Mouse (Mus musculus): ENCODE measurements around the gene Txndc17. TPM values are rescaled to one million over a fixed set of nuclear protein-coding genes. Genes with fewer than 3 reads are reported as not detected.
"Not testable (repeated sequence)": the region's sequence is repeated elsewhere in the genome, so short reads cannot be mapped to it uniquely, and the experiment has no call there.

Gene Txndc17
- polyA plus RNA-seq (2014; fragmentation: Nextera tagmentation; extraction: Ambion mirVana), result 206 and 213 TPM in 2 replicates

DNA sequence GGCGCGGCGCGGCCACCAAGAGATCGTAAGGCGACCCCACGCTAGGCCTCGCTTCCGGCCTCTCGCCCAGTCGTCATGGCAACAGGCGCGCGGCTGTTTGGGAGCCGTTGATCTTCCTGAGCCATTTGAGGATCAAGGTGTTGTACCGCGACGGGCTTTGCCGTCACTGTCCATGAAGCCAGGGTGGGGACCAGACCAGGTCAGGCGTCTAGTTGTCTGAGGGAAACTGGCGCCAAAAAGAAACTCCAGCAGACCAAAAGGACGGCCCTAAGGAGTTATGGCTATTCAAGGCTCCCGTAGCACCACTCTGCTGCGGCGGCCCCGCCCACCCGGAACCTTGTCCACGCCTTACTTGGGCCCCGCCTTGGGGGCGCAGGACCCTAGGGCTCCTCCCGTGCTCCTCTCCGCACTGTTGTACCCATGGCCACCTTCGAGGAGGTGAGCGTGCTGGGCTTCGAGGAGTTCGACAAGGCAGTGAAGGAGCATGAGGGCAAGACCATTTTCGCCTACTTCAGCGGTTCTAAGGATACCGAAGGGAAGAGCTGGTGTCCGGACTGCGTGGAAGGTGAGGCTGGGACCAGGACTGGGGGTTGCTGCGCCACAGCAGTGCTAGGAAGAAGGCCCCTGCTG lies at the start of gene Txndc17, which contains the start of gene 4933427D14Rik:
TSS of gene Txndc17 (plus strand) at position 344 of the 630 bp plus-strand sequence.
TSS of gene 4933427D14Rik (minus strand) at position 256 of the 630 bp plus-strand sequence.
- Histone ChIP-seq H3K4me2 (replicated peaks; ENCODE audit: low read depth, low read length) (peak within 1 kb of the TSS; percentile 91), H3K4me1 (ENCODE audit: control insufficient read depth, insufficient read depth, low read length) (peaks cover 10% of the 10 kb centered on the region), H3K4me3 (ENCODE audit: low read depth, low read length) (peak within 1 kb of the TSS; percentile 84), H3K27me3 (ENCODE audit: control insufficient read depth, insufficient read depth, low read length) (no peaks in the 10 kb centered on the region), H3K27ac (ENCODE audit: low read length) (peak within 1 kb of the TSS; percentile 69; the same call in 1 of the 2 replicates), H3K36me3 (ENCODE audit: control insufficient read depth, insufficient read depth, low read length) (peaks cover 25% of the 10 kb centered on the region), H3K9me3 (ENCODE audit: control insufficient read depth, low read depth, low read length) (no peaks in the 10 kb centered on the region), H3K9ac (replicated peaks; ENCODE audit: low read depth, low read length) (peak within 1 kb of the TSS; percentile 65)
- peak; percentile 96 for ATAC-seq (ENCODE audit: insufficient number of reproducible peaks, insufficient read depth, low FRiP score, low read depth)
- under 1% methylated on average over 42 of the region's 42 CpGs for WGBS

DNA sequence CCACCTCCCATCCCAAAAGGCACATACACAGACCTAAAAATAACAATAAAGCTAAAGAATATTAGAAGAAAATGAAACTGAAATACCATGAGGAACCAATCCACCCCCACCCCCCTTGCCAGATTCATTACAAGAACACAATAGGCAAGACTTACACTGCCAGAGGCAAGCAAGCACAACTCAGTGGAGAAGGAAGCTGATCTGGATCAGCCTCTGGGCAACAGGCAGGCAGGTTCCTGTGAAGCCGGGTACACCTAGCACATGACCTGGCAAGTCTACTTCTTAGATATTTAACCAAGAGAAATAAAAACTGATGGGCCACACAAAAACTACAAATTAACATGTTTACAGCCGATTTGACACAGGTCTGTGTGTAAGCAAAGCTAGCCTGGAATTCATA lies 44.1 kb upstream of the Txndc17 start:
- Histone ChIP-seq H3K4me2 (replicated peaks; ENCODE audit: low read depth, low read length) (no peak overlapping the region), H3K9me3 (ENCODE audit: control insufficient read depth, low read depth, low read length) (no peaks in the 10 kb centered on the region), H3K4me3 (ENCODE audit: low read depth, low read length) (no peak overlapping the region), H3K27me3 (ENCODE audit: control insufficient read depth, insufficient read depth, low read length) (no peaks in the 10 kb centered on the region), H3K36me3 (ENCODE audit: control insufficient read depth, insufficient read depth, low read length) (peaks cover 26% of the 10 kb centered on the region), H3K4me1 (ENCODE audit: control insufficient read depth, insufficient read depth, low read length) (no peaks in the 10 kb centered on the region), H3K27ac (ENCODE audit: low read length) (no peak overlapping the region), H3K9ac (replicated peaks; ENCODE audit: low read depth, low read length) (no peak overlapping the region)
- no peak for ATAC-seq (ENCODE audit: insufficient number of reproducible peaks, insufficient read depth, low FRiP score, low read depth)
- WGBS, result 92% methylated on average over 2 of the region's 2 CpGs

DNA sequence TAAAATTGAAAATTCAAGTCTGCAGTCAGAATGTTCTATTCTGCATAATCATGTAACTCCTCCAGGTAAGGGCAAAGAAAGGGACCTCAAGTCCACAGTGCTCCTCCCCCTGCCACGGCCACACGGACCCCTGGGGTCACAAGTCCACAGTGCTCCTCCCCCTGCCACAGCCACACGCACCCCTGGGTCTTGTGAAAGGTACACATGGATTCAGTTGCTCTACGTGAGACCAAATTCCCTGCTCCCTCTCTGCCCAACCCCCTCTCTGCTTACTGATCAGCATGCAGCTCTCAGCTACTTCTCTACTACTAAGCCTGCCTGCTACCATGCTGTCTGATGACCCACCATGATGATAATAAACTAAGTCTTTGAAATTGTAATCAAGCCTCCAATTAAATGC lies 37.5 kb upstream of the Txndc17 start:
- no peaks in the 10 kb centered on the region for H3K27me3 ChIP-seq (ENCODE audit: control insufficient read depth, insufficient read depth, low read length)
- no peak overlapping the region for H3K4me3 ChIP-seq (ENCODE audit: low read depth, low read length)
- no peaks in the 10 kb centered on the region for H3K9me3 ChIP-seq (ENCODE audit: control insufficient read depth, low read depth, low read length)
- H3K9ac ChIP-seq (replicated peaks; ENCODE audit: low read depth, low read length), result 0 out of 2 replicates have a peak overlapping the region, but pooled peaks have one; percentile 1
- no peaks in the 10 kb centered on the region for H3K4me1 ChIP-seq (ENCODE audit: control insufficient read depth, insufficient read depth, low read length)
- no peak for ATAC-seq (ENCODE audit: insufficient number of reproducible peaks, insufficient read depth, low FRiP score, low read depth)
- H3K4me2 ChIP-seq (replicated peaks; ENCODE audit: low read depth, low read length), result no peak overlapping the region
- H3K36me3 ChIP-seq (ENCODE audit: control insufficient read depth, insufficient read depth, low read length), result peaks cover 27% of the 10 kb centered on the region
- H3K27ac ChIP-seq (ENCODE audit: low read length), result no peak overlapping the region
- WGBS, result 69% methylated on average over 4 of the region's 4 CpGs

DNA sequence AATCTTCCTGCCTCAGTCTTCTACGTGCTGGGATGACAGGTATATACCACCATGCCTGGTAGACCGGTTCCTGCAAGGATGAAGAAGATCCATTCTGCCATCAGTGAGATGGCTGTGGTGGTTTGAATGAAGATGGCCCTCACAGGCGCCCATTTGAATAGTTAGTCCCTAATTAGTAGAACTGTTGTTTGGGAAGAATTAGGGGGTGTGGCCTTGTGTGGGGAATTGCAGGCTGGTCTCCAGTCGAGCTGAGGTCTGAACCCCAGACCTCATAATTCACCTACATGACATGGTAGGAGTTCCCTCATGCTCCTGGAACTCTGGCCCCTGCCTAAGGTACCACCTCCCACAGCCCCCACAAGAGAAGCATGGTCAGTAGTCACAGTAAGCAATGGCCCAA lies 35.4 kb upstream of the Txndc17 start:
- not testable (repeated sequence) for H3K27me3 ChIP-seq (ENCODE audit: control insufficient read depth, insufficient read depth, low read length); H3K4me2 ChIP-seq (replicated peaks; ENCODE audit: low read depth, low read length); H3K27ac ChIP-seq (ENCODE audit: low read length); H3K4me1 ChIP-seq (ENCODE audit: control insufficient read depth, insufficient read depth, low read length); H3K9me3 ChIP-seq (ENCODE audit: control insufficient read depth, low read depth, low read length); H3K9ac ChIP-seq (replicated peaks; ENCODE audit: low read depth, low read length); H3K4me3 ChIP-seq (ENCODE audit: low read depth, low read length); ATAC-seq (ENCODE audit: insufficient number of reproducible peaks, insufficient read depth, low FRiP score, low read depth)
- WGBS, result 79% methylated on average over 4 of the region's 4 CpGs
- H3K36me3 ChIP-seq (ENCODE audit: control insufficient read depth, insufficient read depth, low read length), result peaks cover 29% of the 10 kb centered on the region

DNA sequence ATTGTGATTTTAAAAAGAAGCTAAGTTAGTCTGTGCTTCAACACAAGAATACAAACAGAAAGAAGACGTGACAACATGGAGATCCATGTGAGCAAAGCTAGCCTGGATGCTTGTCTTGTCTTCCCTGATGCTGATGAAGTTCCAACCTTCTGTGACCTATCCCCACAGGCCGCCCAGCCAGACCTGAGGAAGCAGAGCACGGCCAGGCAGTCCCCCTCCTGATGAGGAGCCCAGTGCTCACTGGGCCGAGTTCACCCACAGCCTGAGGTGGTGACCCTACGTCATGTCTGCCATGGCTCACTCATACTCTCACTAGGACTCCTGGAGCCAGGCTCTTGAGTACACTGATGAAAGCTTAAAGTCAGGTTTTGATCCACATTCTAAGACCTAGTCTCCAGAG lies 33.8 kb upstream of the Txndc17 start:
- peaks cover 37% of the 10 kb centered on the region for H3K36me3 ChIP-seq (ENCODE audit: control insufficient read depth, insufficient read depth, low read length)

DNA sequence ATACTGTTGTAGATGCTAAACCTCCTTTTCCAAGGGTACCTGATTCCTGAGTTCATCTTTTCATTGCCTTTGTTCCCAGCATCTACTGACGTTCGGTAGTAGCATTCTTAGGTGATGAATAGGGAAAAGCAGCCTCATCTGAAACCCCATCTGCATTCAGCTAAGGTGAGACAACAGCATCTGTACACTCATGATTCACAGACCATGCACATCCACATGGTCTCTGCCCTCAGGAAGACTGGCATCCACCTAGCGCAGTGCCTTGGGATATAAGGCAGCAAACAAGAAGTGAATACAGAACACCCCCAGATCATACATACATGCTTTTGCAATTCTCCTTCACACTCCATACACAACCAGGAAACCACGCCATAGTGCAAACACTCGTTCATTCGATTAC lies 32.6 kb upstream of the Txndc17 start:
- Histone ChIP-seq H3K4me2 (replicated peaks; ENCODE audit: low read depth, low read length) (no peak overlapping the region), H3K27me3 (ENCODE audit: control insufficient read depth, insufficient read depth, low read length) (no peaks in the 10 kb centered on the region), H3K27ac (ENCODE audit: low read length) (no peak overlapping the region), H3K36me3 (ENCODE audit: control insufficient read depth, insufficient read depth, low read length) (peaks cover 38% of the 10 kb centered on the region), H3K4me1 (ENCODE audit: control insufficient read depth, insufficient read depth, low read length) (no peaks in the 10 kb centered on the region), H3K9ac (replicated peaks; ENCODE audit: low read depth, low read length) (no peak overlapping the region), H3K9me3 (ENCODE audit: control insufficient read depth, low read depth, low read length) (no peaks in the 10 kb centered on the region), H3K4me3 (ENCODE audit: low read depth, low read length) (no peak overlapping the region)
- 92% methylated on average over 6 of the region's 6 CpGs for WGBS
- no peak for ATAC-seq (ENCODE audit: insufficient number of reproducible peaks, insufficient read depth, low FRiP score, low read depth)

More for the DNA sequence above, 33.8 kb upstream of the Txndc17 start:
- WGBS, result 83% methylated on average over 5 of the region's 5 CpGs
- ATAC-seq (ENCODE audit: insufficient number of reproducible peaks, insufficient read depth, low FRiP score, low read depth), result no peak
- no peaks in the 10 kb centered on the region for H3K4me1 ChIP-seq (ENCODE audit: control insufficient read depth, insufficient read depth, low read length)
- no peaks in the 10 kb centered on the region for H3K27me3 ChIP-seq (ENCODE audit: control insufficient read depth, insufficient read depth, low read length)
- no peaks in the 10 kb centered on the region for H3K9me3 ChIP-seq (ENCODE audit: control insufficient read depth, low read depth, low read length)
- no peak overlapping the region for H3K27ac ChIP-seq (ENCODE audit: low read length)
- no peak overlapping the region for H3K4me3 ChIP-seq (ENCODE audit: low read depth, low read length)
- H3K9ac ChIP-seq (replicated peaks; ENCODE audit: low read depth, low read length), result no peak overlapping the region
- H3K4me2 ChIP-seq (replicated peaks; ENCODE audit: low read depth, low read length), result no peak overlapping the region

DNA sequence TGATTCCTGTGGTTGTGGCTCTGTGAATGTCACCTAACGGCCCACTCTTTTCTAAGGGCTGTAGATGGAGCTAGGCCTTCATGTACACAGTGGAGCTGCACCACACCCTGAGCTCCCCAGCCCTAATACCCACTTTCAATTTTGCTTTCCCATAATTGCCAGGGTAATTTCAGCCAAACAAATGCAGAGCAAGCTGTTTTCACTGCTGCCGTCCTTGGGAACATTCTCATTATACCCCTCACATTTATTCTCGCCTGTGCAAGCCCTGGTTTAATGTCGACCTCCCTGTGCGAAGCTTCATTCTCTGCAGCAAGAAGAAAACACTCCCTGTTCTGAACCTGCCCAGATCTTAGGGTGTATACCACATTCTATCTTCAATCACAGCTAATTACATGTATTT lies 31.4 kb upstream of the Txndc17 start:
- H3K36me3 ChIP-seq (ENCODE audit: control insufficient read depth, insufficient read depth, low read length), result peaks cover 38% of the 10 kb centered on the region
- no peaks in the 10 kb centered on the region for H3K9me3 ChIP-seq (ENCODE audit: control insufficient read depth, low read depth, low read length)
- H3K4me2 ChIP-seq (replicated peaks; ENCODE audit: low read depth, low read length), result no peak overlapping the region
- H3K4me1 ChIP-seq (ENCODE audit: control insufficient read depth, insufficient read depth, low read length), result no peaks in the 10 kb centered on the region
- no peaks in the 10 kb centered on the region for H3K27me3 ChIP-seq (ENCODE audit: control insufficient read depth, insufficient read depth, low read length)
- H3K27ac ChIP-seq (ENCODE audit: low read length), result no peak overlapping the region
- WGBS, result 91% methylated on average over 5 of the region's 5 CpGs
- no peak overlapping the region for H3K9ac ChIP-seq (replicated peaks; ENCODE audit: low read depth, low read length)
- ATAC-seq (ENCODE audit: insufficient number of reproducible peaks, insufficient read depth, low FRiP score, low read depth), result no peak
- H3K4me3 ChIP-seq (ENCODE audit: low read depth, low read length), result no peak overlapping the region

DNA sequence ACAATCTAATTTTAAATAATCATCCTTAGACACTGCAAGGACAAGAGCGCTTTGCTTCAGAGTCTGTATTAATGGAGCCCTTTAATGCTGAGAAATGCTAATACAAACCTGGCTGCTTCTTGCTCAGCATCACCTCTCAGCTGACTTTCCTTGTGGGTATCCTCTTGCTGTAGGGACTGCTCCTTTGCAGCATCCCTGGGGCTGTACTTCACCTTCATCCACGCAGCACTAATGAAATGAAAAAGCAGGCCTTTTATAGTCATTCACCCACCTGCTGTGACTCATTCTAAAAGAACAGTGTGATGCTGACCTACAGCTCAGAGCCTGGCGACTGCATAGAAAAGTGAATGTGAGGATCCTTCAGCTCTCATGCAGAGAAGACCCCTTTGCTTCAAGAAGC lies 30.8 kb upstream of the Txndc17 start:
- H3K27me3 ChIP-seq (ENCODE audit: control insufficient read depth, insufficient read depth, low read length), result no peaks in the 10 kb centered on the region
- H3K9ac ChIP-seq (replicated peaks; ENCODE audit: low read depth, low read length), result no peak overlapping the region
- peaks cover 38% of the 10 kb centered on the region for H3K36me3 ChIP-seq (ENCODE audit: control insufficient read depth, insufficient read depth, low read length)
- 70% methylated on average over 3 of the region's 3 CpGs for WGBS
- no peak for ATAC-seq (ENCODE audit: insufficient number of reproducible peaks, insufficient read depth, low FRiP score, low read depth)
- H3K27ac ChIP-seq (ENCODE audit: low read length), result no peak overlapping the region
- no peak overlapping the region for H3K4me3 ChIP-seq (ENCODE audit: low read depth, low read length)
- no peak overlapping the region for H3K4me2 ChIP-seq (replicated peaks; ENCODE audit: low read depth, low read length)
- no peaks in the 10 kb centered on the region for H3K4me1 ChIP-seq (ENCODE audit: control insufficient read depth, insufficient read depth, low read length)
- no peaks in the 10 kb centered on the region for H3K9me3 ChIP-seq (ENCODE audit: control insufficient read depth, low read depth, low read length)

DNA sequence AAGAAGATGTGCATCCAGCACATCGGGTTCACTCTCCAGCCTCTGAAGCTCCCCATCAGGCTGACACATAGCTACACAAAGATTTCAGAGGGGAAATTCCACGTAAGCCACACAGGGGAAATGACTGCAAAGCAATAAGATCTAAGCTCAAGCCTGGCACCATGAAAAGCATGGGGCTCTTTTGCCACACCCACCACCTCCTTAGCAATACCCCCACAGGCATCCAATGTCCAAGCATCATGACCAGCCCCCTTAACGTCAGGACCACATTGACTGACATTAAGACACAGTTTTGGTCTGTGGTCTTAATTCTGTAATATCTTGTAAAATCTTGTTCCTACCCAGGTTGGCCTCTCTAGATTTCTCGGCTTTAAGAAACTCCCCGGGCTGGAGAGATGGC lies 26.8 kb upstream of the Txndc17 start:
- peaks cover 19% of the 10 kb centered on the region for H3K36me3 ChIP-seq (ENCODE audit: control insufficient read depth, insufficient read depth, low read length)
- no peaks in the 10 kb centered on the region for H3K9me3 ChIP-seq (ENCODE audit: control insufficient read depth, low read depth, low read length)
- no peaks in the 10 kb centered on the region for H3K4me1 ChIP-seq (ENCODE audit: control insufficient read depth, insufficient read depth, low read length)
- no peak overlapping the region for H3K4me3 ChIP-seq (ENCODE audit: low read depth, low read length)
- no peak for ATAC-seq (ENCODE audit: insufficient number of reproducible peaks, insufficient read depth, low FRiP score, low read depth)
- H3K4me2 ChIP-seq (replicated peaks; ENCODE audit: low read depth, low read length), result no peak overlapping the region
- 93% methylated on average over 5 of the region's 5 CpGs for WGBS
- H3K27me3 ChIP-seq (ENCODE audit: control insufficient read depth, insufficient read depth, low read length), result no peaks in the 10 kb centered on the region
- no peak overlapping the region for H3K27ac ChIP-seq (ENCODE audit: low read length)
- H3K9ac ChIP-seq (replicated peaks; ENCODE audit: low read depth, low read length), result no peak overlapping the region
